Mouse (Mus musculus): ENCODE results near the gene Krt25. TPM values are rescaled to one million over a fixed set of nuclear protein-coding genes. Genes with fewer than 3 reads are reported as not detected.

Gene Krt25
- polyA plus RNA-seq (2015; fragmentation: Illumina TruSeq; extraction: RNeasy Lipid Tissue Mini Kit (QIAGEN cat#74804); ENCODE audit: low read depth, low replicate concordance) = 0.30 TPM

DNA sequence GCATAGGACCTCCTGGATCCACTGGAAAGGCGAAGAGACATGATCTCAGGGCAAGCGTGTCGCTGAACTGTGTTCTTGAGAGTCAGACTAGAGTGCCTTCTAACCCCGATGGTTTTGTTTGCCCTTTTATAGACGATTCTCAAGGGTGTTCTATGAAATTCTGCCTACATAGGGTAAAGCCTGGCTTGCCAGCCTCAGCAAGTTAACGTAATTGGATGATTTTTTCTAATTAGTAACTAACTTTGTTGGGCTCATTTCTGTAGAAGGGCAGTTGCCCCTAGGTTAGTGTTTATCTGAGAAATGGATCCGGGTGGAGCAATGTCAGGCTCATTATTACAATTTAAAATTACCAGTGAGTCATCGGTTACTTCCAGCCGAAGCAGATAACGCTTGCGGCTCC lies at the start of gene Krt25:
Gene Krt25, minus strand, starts transcription at position 101 of the 400 bp plus-strand sequence.

DNA sequence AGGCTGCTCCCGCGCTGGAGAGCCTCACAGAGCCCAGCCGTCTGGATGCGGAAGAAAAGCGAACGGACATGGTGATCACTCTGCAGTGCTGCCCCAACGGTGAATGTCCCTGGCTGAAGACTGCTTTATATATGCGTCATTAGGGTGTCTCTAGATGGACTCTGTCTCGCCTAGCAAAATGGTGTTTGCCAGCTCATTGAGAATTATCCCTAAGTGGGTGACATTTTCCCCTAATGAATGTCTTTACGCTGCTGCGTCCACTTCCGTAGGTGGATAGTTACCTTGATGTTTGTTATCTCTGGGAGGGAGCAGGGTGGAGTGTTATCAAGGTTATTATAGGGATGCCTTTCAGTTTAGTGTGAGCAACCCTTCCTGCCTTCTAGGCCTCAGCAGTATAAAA lies 28.3 kb upstream of the Krt25 start, which contains the start of gene Krt27:
Gene Krt27, minus strand, starts transcription at position 101 of the 400 bp plus-strand sequence.

DNA sequence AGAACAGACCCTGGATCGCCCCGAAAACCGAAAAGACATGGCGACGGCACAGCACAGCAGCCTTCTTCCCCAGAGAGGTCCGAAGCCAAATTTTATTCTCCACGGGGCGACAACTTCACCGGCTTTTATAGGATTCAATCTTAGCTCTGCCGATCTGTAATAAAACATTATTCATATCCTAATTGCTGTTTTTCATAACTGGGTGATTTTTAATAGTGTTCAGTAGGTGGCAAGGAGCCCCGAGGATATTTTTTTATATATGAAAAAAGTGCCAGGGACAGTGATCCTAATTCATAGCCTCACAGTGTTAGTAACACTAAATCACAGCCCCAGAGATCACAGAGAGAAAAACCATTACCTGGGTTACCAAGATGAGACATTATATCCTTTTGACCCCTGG lies 15.1 kb upstream of the Krt25 start, which contains the start of gene Krt26:
Gene Krt26, minus strand, starts transcription at position 101 of the 400 bp plus-strand sequence.

DNA sequence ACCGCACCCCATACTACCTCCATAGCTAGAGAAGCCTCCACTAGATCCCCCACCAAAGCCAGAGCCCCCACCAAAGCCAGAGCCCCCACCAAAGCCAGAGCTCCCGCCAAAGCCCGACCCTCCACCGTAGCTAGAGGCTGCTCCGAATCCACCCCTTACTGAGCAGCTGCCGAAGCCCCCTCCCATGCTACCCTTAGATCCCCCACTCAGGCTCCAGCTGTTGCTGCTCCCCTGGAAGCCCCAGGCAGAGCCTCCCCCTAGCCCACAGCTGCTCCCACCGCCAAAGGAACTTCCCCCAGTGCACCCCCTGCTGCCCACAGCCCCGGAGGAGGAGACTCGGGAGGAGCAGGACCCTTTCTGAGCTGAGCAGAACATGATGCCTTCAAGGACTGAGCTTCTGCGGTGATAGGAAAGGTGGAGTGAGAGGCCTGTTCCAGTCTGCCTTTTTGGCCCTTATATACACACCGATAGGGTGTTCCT lies 37.9 kb downstream of the Krt25 start, which contains the start of gene Krt24:
Gene Krt24, minus strand, starts transcription at position 430 of the 480 bp plus-strand sequence.

Other genes with a start within 250 kb of the Krt25 start
- 0.18 TPM for gene Tns4, start 233.6 kb downstream of the Krt25 start, polyA plus RNA-seq (2015; fragmentation: Illumina TruSeq; extraction: RNeasy Lipid Tissue Mini Kit (QIAGEN cat#74804); ENCODE audit: low read depth, low replicate concordance)
- not detected for gene Ccr7, start 167.9 kb downstream of the Krt25 start, polyA plus RNA-seq (2015; fragmentation: Illumina TruSeq; extraction: RNeasy Lipid Tissue Mini Kit (QIAGEN cat#74804); ENCODE audit: low read depth, low replicate concordance)
- 77.0 TPM for gene Smarce1, start 91.9 kb downstream of the Krt25 start, polyA plus RNA-seq (2015; fragmentation: Illumina TruSeq; extraction: RNeasy Lipid Tissue Mini Kit (QIAGEN cat#74804); ENCODE audit: low read depth, low replicate concordance)
- gene Krt222, start 78.9 kb downstream of the Krt25 start, polyA plus RNA-seq (2015; fragmentation: Illumina TruSeq; extraction: RNeasy Lipid Tissue Mini Kit (QIAGEN cat#74804); ENCODE audit: low read depth, low replicate concordance) = 54.3 TPM
- gene Krt24, start 37.7 kb downstream of the Krt25 start, polyA plus RNA-seq (2015; fragmentation: Illumina TruSeq; extraction: RNeasy Lipid Tissue Mini Kit (QIAGEN cat#74804); ENCODE audit: low read depth, low replicate concordance) = not detected
- gene Krt26, start 15.0 kb upstream of the Krt25 start, polyA plus RNA-seq (2015; fragmentation: Illumina TruSeq; extraction: RNeasy Lipid Tissue Mini Kit (QIAGEN cat#74804); ENCODE audit: low read depth, low replicate concordance) = not detected
- gene Krt27, start 28.2 kb upstream of the Krt25 start, polyA plus RNA-seq (2015; fragmentation: Illumina TruSeq; extraction: RNeasy Lipid Tissue Mini Kit (QIAGEN cat#74804); ENCODE audit: low read depth, low replicate concordance) = not detected
- gene Krt28, start 52.0 kb upstream of the Krt25 start, polyA plus RNA-seq (2015; fragmentation: Illumina TruSeq; extraction: RNeasy Lipid Tissue Mini Kit (QIAGEN cat#74804); ENCODE audit: low read depth, low replicate concordance) = not detected
- gene Krt10, start 66.4 kb upstream of the Krt25 start, polyA plus RNA-seq (2015; fragmentation: Illumina TruSeq; extraction: RNeasy Lipid Tissue Mini Kit (QIAGEN cat#74804); ENCODE audit: low read depth, low replicate concordance) = 18.1 TPM
- gene Krt12, start 99.3 kb upstream of the Krt25 start, polyA plus RNA-seq (2015; fragmentation: Illumina TruSeq; extraction: RNeasy Lipid Tissue Mini Kit (QIAGEN cat#74804); ENCODE audit: low read depth, low replicate concordance) = 13.0 TPM
- 0.22 TPM for gene Krt20, start 115.2 kb upstream of the Krt25 start, polyA plus RNA-seq (2015; fragmentation: Illumina TruSeq; extraction: RNeasy Lipid Tissue Mini Kit (QIAGEN cat#74804); ENCODE audit: low read depth, low replicate concordance)
- gene Krt23, start 170.2 kb upstream of the Krt25 start, polyA plus RNA-seq (2015; fragmentation: Illumina TruSeq; extraction: RNeasy Lipid Tissue Mini Kit (QIAGEN cat#74804); ENCODE audit: low read depth, low replicate concordance) = not detected
- not detected for gene Krt39, start 198.4 kb upstream of the Krt25 start, polyA plus RNA-seq (2015; fragmentation: Illumina TruSeq; extraction: RNeasy Lipid Tissue Mini Kit (QIAGEN cat#74804); ENCODE audit: low read depth, low replicate concordance)
- not detected for gene Krt40, start 220.2 kb upstream of the Krt25 start, polyA plus RNA-seq (2015; fragmentation: Illumina TruSeq; extraction: RNeasy Lipid Tissue Mini Kit (QIAGEN cat#74804); ENCODE audit: low read depth, low replicate concordance)
- not detected for gene Krtap3-3, start 227.9 kb upstream of the Krt25 start, polyA plus RNA-seq (2015; fragmentation: Illumina TruSeq; extraction: RNeasy Lipid Tissue Mini Kit (QIAGEN cat#74804); ENCODE audit: low read depth, low replicate concordance)
- not detected for gene Krtap3-2, start 233.9 kb upstream of the Krt25 start, polyA plus RNA-seq (2015; fragmentation: Illumina TruSeq; extraction: RNeasy Lipid Tissue Mini Kit (QIAGEN cat#74804); ENCODE audit: low read depth, low replicate concordance)
- gene Gm11939, start 236.5 kb upstream of the Krt25 start, polyA plus RNA-seq (2015; fragmentation: Illumina TruSeq; extraction: RNeasy Lipid Tissue Mini Kit (QIAGEN cat#74804); ENCODE audit: low read depth, low replicate concordance) = not detected
- gene Krtap3-1, start 243.7 kb upstream of the Krt25 start, polyA plus RNA-seq (2015; fragmentation: Illumina TruSeq; extraction: RNeasy Lipid Tissue Mini Kit (QIAGEN cat#74804); ENCODE audit: low read depth, low replicate concordance) = not detected